15 mouse cellular contexts compared by ENCODE assay signal in the genomic region with DNA sequence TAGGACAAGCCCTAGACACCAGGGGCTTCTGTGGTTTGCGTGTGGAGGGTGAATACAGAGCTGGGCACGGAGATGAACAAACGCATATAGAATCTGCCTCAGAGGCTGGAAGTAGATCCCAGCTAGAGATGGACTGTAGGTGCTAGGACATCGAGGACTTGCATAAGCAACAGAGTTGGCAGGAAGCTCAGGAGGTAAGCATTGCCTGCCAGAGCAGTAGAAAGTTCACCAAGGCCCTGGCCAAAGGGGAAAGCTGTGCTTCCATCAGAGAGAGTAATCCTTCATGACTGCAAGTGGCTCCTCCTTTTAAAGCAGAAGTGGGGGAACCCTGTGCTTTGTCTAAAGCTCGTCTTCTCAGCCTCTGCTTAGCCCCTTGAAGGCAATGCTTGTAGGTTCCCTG.
"Had no signal": no experiment of that assay in that cellular context is flagged by ENCODE, and none has a peak within 500 bp of the region (broad histone marks: within the 10 kb centered on the region; RNA-seq: fewer than 3 reads in every experiment).

No protein-coding gene starts in this region.

- H3K27me3 ChIP-seq: kidney, embryonic 15.5 days; limb, embryonic 13.5 days; lung, embryonic 15.5 days; megakaryocyte, embryonic 14.5 days; midbrain, embryonic 12.5 days had no signal

- DNase-seq: kidney, adult 2 months; kidney, postnatal 14 days; left cerebral cortex, postnatal 4 days; lung, postnatal 14 days; right cerebral cortex, postnatal 25 days; thymus, adult 2 months; thymus, postnatal 25 days had no signal

- H3K36me3 ChIP-seq: kidney, embryonic 15.5 days; limb, embryonic 13.5 days; lung, embryonic 15.5 days; midbrain, embryonic 12.5 days had no signal

- ATAC-seq: intestine, embryonic 16.5 days had no signal

- H3K27ac ChIP-seq: kidney, embryonic 15.5 days; limb, embryonic 13.5 days; lung, embryonic 15.5 days; macrophage; midbrain, embryonic 12.5 days; stomach, postnatal 0 days had no signal

- H3K9me3 ChIP-seq: kidney, embryonic 15.5 days; limb, embryonic 13.5 days; lung, embryonic 15.5 days; megakaryocyte, embryonic 14.5 days; midbrain, embryonic 12.5 days had no signal

- H3K4me3 ChIP-seq: kidney, embryonic 15.5 days; limb, embryonic 13.5 days; lung, embryonic 15.5 days; megakaryocyte, embryonic 14.5 days; midbrain, embryonic 12.5 days had no signal

- H3K9ac ChIP-seq: kidney, embryonic 15.5 days; limb, embryonic 13.5 days; lung, embryonic 15.5 days; midbrain, embryonic 12.5 days had no signal

- H3K4me2 ChIP-seq: kidney, embryonic 15.5 days; limb, embryonic 13.5 days; lung, embryonic 15.5 days; midbrain, embryonic 12.5 days had no signal

- H3K4me1 ChIP-seq: kidney, embryonic 15.5 days; limb, embryonic 13.5 days; lung, embryonic 15.5 days; midbrain, embryonic 12.5 days had no signal
